Mouse (Mus musculus) small intestine, adult 2 months (tissue): Measurements from ENCODE around the gene Slit2. TPM values are rescaled to one million over a fixed set of nuclear protein-coding genes. Genes with fewer than 3 reads are reported as not detected.
"Not testable (repeated sequence)": the region's sequence is repeated elsewhere in the genome, so short reads cannot be mapped to it uniquely, and the experiment has no call there.

Experiments
- H3K27ac ChIP-seq: fragments of 200-500 bp; 2 replicates; pipeline ENCODE4 v1.5.1; 2012; ENCODE audit warnings: low read depth, low read length, control low read depth, inconsistent platforms; ENCODE audit not compliant: insufficient read depth
- H3K27me3 ChIP-seq: fragments of 200-500 bp; 2 replicates; pipeline ENCODE4 v1.6.1; 2012; ENCODE audit warnings: mild to moderate bottlenecking, moderate library complexity, low read length, inconsistent platforms; ENCODE audit not compliant: control insufficient read depth, insufficient read depth
- H3K36me3 ChIP-seq: fragments of 200-500 bp; 2 replicates; pipeline ENCODE4 v1.6.1; 2012; ENCODE audit warnings: mild to moderate bottlenecking, low read length, control low read depth, inconsistent platforms; ENCODE audit not compliant: control insufficient read depth, insufficient read depth
- H3K4me1 ChIP-seq: fragments of 200-500 bp; 2 replicates; pipeline ENCODE4 v1.6.1; 2012; ENCODE audit warnings: low read length, inconsistent platforms, mixed read lengths; ENCODE audit not compliant: control insufficient read depth, insufficient read depth, insufficient read length
- H3K4me3 ChIP-seq: fragments of 200-500 bp; 2 replicates; pipeline ENCODE4 v1.5.1; 2012; ENCODE audit warnings: low read depth, mild to moderate bottlenecking, control low read depth, inconsistent platforms, low read length, moderate library complexity
- CTCF ChIP-seq: fragments of 200-500 bp; IDR thresholded peaks from 2 replicates; pipeline ENCODE4 v1.5.1; 2012; ENCODE audit warnings: low read depth, mild to moderate bottlenecking, control low read depth, inconsistent platforms, low read length, moderate library complexity, mixed read lengths; ENCODE audit not compliant: insufficient replicate concordance, insufficient read length; ENCODE audit errors: extremely low read depth
- POLR2A ChIP-seq: fragments of 200-500 bp; IDR thresholded peaks from 2 replicates; pipeline ENCODE4 v1.6.1; 2012; ENCODE audit warnings: low read depth, mild to moderate bottlenecking, control low read depth, inconsistent platforms, low read length, moderate library complexity
- WGBS: fragments of 180-500 bp; shearing (Covaris S2); methylation state at CpG from one replicate; pipeline ENCODE4 v1.1.7; 2018; 5-methylcytosine and 5-hydroxymethylcytosine counted together
- polyA plus RNA-seq: library from polyadenylated mRNA; depleted of rRNA; stranded (reverse); fragments of >200 nt; gene quantifications from 2 replicates; pipeline ENCODE4 v1.2.3, GENCODE M21; 2012

Gene Slit2
- polyA plus RNA-seq, 1 experiment = 2.2 TPM

DNA sequence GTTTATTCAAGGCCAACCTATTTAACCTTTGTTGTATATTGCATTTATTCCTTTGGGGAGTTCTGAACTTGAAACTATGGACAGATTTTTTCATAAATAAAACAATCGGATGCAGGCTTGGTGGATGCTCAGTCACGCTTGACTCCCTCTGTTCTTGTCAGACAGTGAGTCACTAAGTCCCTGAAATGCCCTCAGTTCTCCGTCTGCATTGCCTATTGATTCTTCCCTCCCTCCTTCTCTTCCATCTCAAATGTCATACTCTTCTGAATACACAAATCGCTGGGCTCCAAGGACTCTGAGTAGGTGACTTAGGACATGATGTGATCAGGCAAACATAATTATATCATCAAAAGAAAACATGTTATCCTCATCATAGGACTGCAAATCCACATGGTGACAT lies 251.8 kb downstream of the Slit2 start:
- WGBS = 74% methylated on average over 4 of the region's 4 CpGs
- Histone ChIP-seq H3K4me1 (no peaks in the 10 kb centered on the region), H3K27me3 (no peaks in the 10 kb centered on the region), H3K36me3 (no peaks in the 10 kb centered on the region), H3K27ac (no peak overlapping the region), H3K4me3 (no peak overlapping the region)
- no peak for TF ChIP-seq CTCF
- TF ChIP-seq POLR2A = no peak

- H3K4me1 ChIP-seq = no peaks in the 10 kb centered on the region
- 90% methylated on average over 6 of the region's 6 CpGs for WGBS
- no peak overlapping the region for H3K4me3 ChIP-seq
- H3K36me3 ChIP-seq = no peaks in the 10 kb centered on the region
- no peaks in the 10 kb centered on the region for H3K27me3 ChIP-seq
- TF ChIP-seq CTCF = no peak
- no peak overlapping the region for H3K27ac ChIP-seq
Observed at GRCm38 (mm10) chr5:48235270-48235669, 252.3 kb downstream of the Slit2 start.

GRCm38 (mm10) chr5:48240751-48241150 lies 257.8 kb downstream of the Slit2 start:
- H3K27me3 ChIP-seq, H3K4me3 ChIP-seq: not testable (repeated sequence)
- WGBS = 47% methylated on average over 6 of the region's 6 CpGs

DNA sequence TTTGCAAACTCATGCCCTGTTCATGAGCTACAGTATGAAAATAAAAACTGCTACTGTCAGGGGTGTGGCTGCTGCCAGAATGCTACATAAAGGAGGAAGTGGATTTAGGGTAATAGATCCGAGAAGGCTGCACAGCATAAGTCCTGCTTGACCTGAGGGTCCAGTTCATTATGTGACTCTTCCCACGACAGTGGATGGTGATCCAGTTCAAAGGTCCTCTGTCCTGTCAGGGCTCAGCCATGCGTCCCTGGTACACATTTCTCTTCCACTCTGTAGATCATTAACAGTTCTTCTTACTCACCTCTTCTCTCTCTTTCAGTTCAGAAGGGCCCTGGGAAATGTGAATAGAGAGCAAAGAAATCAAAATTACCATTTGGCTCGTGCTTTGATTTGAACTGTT lies 265.4 kb downstream of the Slit2 start:
- no peaks in the 10 kb centered on the region for H3K36me3 ChIP-seq
- TF ChIP-seq POLR2A (no peak), CTCF (no peak)
- 28% methylated on average over 4 of the region's 4 CpGs for WGBS
- no peaks in the 10 kb centered on the region for H3K4me1 ChIP-seq
- no peaks in the 10 kb centered on the region for H3K27me3 ChIP-seq
- no peak overlapping the region for H3K4me3 ChIP-seq
- no peak overlapping the region for H3K27ac ChIP-seq

More at GRCm38 (mm10) chr5:48240751-48241150, 257.8 kb downstream of the Slit2 start:
- H3K36me3 ChIP-seq, H3K4me1 ChIP-seq, H3K27ac ChIP-seq: not testable (repeated sequence)

- Histone ChIP-seq H3K27me3 (no peaks in the 10 kb centered on the region), H3K4me3 (no peak overlapping the region), H3K4me1 (no peaks in the 10 kb centered on the region), H3K36me3 (no peaks in the 10 kb centered on the region), H3K27ac (no peak overlapping the region)
- WGBS = 79% methylated on average over 4 of the region's 4 CpGs
- no peak for TF ChIP-seq POLR2A
- no peak for TF ChIP-seq CTCF
Observed at GRCm38 (mm10) chr5:48277561-48277960, 294.6 kb downstream of the Slit2 start.

- H3K4me1 ChIP-seq = no peaks in the 10 kb centered on the region
- no peaks in the 10 kb centered on the region for H3K27me3 ChIP-seq
- H3K36me3 ChIP-seq = no peaks in the 10 kb centered on the region
- H3K27ac ChIP-seq = no peak overlapping the region
- H3K4me3 ChIP-seq = no peak overlapping the region
- WGBS = 84% methylated on average over 3 of the region's 3 CpGs
- TF ChIP-seq CTCF (no peak), POLR2A (no peak)
Observed at GRCm38 (mm10) chr5:48301186-48301585, 318.2 kb downstream of the Slit2 start.

DNA sequence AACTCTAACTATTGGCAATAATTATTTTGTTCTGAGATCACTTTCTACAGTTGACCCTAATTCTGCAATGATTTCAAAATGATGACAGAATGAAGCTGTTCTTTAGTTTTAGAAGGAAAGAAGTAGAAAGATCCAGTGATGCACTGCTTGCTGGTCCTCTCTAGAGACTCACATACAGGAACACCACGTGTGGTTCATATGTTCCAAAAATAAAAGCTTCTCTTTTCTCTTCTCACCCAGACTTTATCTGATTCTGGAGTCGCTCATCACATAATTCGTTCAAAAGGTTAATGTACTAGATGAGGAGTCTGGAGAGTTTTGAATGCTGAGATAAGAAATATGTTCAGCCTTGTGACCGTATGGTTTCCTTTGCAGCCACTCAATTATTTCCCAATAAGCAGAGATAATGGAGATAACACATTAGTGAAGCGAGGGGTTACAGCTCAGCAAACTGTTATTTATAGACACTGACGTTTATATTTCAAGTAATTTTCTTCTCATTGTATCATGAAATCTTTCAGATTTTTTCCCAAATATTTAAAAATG lies 332.2 kb downstream of the Slit2 start:
- H3K27me3 ChIP-seq = no peaks in the 10 kb centered on the region
- WGBS = 62% methylated on average over 6 of the region's 6 CpGs
- TF ChIP-seq CTCF (no peak), POLR2A (no peak)
- no peak overlapping the region for H3K4me3 ChIP-seq
- no peaks in the 10 kb centered on the region for H3K4me1 ChIP-seq
- H3K27ac ChIP-seq = no peak overlapping the region
- H3K36me3 ChIP-seq = no peaks in the 10 kb centered on the region

DNA sequence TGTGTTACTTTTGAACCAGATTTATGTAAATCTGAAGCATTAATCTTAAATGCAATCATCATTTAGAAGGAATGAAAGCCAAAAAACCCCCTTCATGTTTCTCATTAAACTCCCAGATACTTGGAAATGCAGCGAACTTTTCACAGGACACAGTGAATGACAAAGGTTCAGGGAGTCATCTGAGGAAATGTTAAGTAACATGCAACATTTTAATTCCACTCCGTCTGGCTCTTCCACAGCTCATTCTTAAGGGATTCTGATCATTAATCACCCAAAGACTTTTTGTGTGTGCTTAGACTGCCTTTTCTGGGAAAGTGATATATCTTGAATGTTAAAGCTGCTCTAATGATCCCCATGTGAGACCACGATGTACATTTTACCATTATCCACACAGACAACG lies 337.7 kb downstream of the Slit2 start:
- H3K27me3 ChIP-seq = no peaks in the 10 kb centered on the region
- H3K36me3 ChIP-seq = no peaks in the 10 kb centered on the region
- no peaks in the 10 kb centered on the region for H3K4me1 ChIP-seq
- no peak overlapping the region for H3K27ac ChIP-seq
- TF ChIP-seq CTCF (no peak), POLR2A (no peak)
- WGBS = 77% methylated on average over 4 of the region's 4 CpGs
- no peak overlapping the region for H3K4me3 ChIP-seq
